Mouse (Mus musculus): ENCODE results near the gene Lonrf2. TPM values are rescaled to one million over a fixed set of nuclear protein-coding genes. Genes with fewer than 3 reads are reported as not detected.

Gene Lonrf2
- polyA plus RNA-seq, 1 experiment from 2014 or later, result 2.6 TPM

Other genes starting within 250 kb of the Lonrf2 start
- gene Aff3, start 171.8 kb downstream of the Lonrf2 start, polyA plus RNA-seq (2014; fragmentation: Nextera tagmentation; extraction: Ambion mirVana), result 8.4 and 11.9 TPM in 2 replicates
- gene Chst10, start 61.5 kb upstream of the Lonrf2 start, polyA plus RNA-seq (2014; fragmentation: Nextera tagmentation; extraction: Ambion mirVana), result 4.5 and 7.2 TPM in 2 replicates
- not detected in 2 replicates for gene Nms, start 102.4 kb upstream of the Lonrf2 start, polyA plus RNA-seq (2014; fragmentation: Nextera tagmentation; extraction: Ambion mirVana)
- 166 and 207 TPM in 2 replicates for gene Pdcl3, start 148.9 kb upstream of the Lonrf2 start, polyA plus RNA-seq (2014; fragmentation: Nextera tagmentation; extraction: Ambion mirVana)